Mouse (Mus musculus) layer of hippocampus, postnatal 25 days (tissue): ENCODE measurements around the gene Adh5. TPM values are rescaled to one million over a fixed set of nuclear protein-coding genes. Genes with fewer than 3 reads are reported as not detected.

ENCODE experiments used
- DNase-seq, 2 experiments: peaks; one replicate each; pipeline ENCODE4 v3.0.0; 2022; ENCODE audit warnings: mixed read lengths in 2 of 2, low spot score in 1 of 2; ENCODE audit errors: extremely low spot score in 1 of 2
- total RNA-seq, 2 experiments: library from RNA; stranded (reverse); gene quantifications; 2 replicates each; pipeline ENCODE4 v1.2.3; 2021

Gene Adh5
- 10 to 100 TPM; 71.0 to 76.7 TPM for total RNA-seq

DNA sequence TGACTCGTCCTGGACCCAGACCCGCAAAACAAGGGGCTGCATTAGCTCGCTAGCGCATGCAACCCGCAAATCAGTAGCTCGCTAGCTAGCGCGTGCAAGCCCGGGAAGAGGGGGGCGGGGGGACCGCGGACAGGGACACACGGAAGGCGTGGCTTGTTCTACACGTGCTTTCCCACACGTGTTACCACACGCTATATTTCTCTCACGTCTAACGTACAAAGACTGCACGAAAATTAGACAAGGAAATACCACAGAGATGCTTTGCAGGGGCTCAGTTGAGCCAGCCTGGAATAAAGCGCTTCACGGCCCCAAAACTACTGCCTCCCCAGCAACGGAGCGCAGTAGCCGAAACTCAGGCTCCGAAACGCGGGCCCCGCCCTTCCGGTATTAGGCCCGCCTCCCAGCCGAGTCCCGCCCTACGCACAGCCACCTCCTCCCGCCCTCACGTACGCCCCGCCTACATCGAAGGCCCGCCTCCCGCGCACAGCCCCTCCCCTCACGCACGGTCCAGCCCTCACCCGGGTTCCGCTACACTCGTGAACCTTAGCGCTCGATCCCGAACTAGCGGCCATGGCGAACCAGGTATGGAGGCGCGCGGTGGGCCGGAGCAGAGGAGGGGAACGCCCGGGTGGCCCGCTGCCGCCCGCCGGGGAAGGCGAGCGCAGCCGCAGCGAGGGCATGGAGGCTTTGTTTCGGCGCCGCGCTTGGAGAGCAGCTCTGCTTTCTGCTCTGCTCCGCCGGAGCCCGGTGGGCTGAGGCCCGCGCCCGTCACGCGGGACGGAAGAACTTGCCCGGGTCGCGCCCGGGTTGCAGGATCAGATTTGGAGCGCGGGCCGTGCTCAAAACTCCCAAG is at the start of gene Adh5:
Gene Adh5 (plus strand): TSS at position 482 of the 853 bp plus-strand sequence.
- peak; percentile 68 to 74 for DNase-seq

DNA sequence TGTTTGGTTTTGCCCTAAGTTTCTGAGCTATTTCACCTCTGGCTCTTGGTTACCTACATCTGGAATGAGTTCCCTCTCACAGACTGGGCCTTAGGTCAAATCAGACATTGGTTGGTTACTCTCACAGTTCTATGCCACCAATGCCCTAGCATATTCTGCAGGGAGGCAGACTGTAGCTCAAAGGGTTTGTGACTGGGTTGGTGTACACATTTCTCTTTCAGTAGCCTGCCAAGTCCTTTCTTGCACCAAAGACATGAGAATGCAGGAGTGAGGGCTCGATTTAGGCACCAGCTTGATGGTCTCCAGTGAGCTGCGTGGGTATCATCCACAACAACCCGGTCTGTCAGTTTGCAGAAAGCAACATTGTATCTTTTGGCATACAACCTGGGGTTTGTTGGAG is 38.0 kb upstream of the Adh5 start:
- DNase-seq = no peak

DNA sequence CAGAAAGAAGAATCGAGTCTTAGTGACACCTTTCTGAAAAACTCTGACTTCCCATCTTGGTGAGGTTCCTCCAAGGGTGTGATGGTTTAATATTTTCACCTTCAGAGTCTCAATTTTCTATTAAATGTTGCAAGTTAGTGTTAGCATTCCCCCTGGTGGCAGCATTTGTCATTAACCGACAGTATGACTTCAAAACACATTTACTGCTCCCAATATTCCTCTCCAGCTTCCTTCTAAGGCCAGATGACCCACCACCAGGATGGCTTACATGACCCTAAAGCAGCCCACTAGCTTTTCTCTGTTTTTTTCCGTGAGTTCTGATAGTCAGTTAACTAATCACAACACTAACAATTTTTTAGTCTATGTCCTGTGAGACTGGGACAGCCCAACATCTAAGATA is 37.6 kb upstream of the Adh5 start:
- DNase-seq = peak; percentile 22 to 68

DNA sequence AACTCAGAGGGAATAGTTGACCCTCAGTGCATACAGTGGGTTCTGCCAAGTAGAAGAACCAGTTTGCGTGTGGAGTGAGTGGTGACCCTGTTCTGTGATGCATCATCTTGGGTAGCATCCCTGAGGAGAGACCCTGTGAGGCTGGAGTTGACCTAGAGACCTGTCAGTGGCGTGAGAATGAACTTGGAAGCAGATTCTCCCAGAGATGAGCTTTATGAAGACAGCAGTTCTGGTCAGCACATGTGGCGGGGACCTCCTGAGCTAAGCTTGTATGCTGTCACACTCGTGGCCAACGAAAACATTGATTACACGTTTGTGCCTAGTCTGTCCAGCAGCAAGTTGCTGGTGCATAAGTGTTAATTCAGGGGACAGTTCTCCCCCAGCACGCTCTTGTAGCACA is 37.1 kb upstream of the Adh5 start:
- DNase-seq = no peak

DNA sequence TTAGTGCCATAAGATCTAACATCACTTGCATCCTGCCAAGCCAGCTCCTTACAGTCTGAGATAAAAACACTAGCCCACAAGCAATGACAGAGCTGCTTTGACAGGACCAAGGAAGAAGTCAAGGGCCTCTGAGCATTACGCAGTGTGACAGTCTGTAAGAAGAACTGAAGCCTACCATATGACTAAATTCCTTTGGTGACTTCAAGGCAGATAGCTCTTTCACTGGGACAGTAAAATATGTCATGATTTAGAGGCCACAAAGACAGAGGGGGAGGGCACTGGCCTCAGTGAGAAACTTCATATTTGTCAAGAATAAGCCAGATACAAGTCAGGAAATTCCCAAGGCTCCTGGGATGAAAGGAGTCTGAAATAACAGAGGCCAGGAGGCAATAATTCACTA is 35.0 kb upstream of the Adh5 start:
- no peak for DNase-seq

DNA sequence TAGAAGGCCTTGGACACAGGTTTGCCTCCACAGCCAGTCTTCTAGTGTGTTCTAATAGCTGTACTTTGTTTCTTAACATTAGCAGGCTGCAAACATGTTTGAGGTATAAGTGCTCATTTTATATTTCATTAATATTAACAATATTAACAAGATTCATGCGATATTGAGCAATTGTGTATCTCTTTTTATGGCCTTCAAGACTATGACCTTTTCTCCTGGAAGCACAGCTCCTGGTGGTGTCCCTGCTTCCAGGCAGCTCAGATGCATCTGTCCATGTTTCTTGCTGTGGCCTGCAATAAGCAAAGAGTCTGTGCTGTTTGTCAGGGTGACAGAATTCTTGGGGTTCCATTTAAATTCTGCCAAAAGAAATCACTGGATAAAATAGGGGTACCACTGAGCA is 33.3 kb upstream of the Adh5 start:
- no peak for DNase-seq

GRCm38 (mm10) chr3:138410211-138410610 is 32.7 kb upstream of the Adh5 start:
- no peak for DNase-seq

DNA sequence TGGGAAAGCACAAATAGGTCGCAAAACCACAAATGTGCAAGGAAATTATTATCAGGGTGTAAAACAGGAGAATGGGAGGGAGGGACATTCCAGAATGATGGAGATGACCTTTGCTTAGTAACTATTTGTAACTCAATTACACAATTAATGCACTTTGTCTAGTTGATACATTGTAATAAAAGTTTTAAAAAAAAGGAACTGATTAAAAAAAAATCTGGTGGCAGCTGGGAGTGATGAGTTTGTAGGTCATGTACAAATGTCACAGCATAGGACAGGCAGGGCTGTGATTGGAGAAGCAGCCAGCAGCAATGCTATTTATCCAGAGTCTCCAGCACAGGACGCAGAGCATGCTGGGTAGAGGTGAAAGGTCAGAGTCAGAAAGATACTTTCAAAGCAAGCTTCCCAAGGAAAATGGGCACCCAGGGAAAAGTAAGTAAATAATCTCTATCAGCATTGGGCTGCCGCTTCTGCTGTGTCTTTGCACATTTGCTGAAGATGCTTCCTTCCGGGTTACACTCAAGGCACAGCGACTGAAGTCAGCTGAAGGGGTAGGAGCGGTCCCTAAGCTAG is 27.7 kb upstream of the Adh5 start, which contains the start of gene Adh4:
Gene Adh4 (plus strand): TSS at position 346 of the 570 bp plus-strand sequence.
- DNase-seq = no peak

DNA sequence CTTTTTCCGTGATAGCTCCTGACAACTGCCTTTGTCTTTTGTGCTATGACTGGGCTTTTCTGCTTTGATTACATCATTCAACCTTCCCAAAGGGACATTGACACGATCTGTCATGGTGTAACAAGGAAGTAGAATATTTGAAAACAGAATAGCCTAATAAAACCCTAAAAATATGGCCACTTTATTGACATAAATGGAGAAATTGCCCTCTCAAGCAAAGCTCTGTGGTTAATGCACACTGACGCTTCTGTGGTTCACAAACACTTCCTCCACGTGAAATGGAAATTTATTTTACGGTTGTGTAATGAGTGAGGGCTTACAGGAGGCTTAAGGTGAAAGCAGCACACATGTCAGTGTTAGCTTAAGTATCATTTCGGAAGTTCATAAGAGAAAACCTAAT is 23.5 kb upstream of the Adh5 start:
- DNase-seq = no peak

DNA sequence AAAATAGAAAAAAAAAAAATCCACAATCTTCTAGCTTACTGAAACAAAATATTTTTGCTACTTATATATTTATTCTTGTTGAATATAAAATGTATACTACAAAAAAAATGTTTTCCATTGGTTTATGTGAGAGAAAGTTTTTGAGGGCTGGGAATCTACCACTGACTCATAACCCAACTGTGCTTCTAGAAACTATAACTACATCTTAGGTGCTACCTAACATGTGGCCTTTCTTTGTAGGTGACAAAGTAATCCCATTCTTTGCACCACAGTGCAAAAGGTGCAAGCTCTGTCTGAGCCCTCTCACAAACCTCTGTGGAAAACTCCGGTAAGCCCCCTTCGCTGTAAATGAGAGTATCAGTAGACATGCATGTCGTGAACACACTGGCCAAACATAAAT is 22.5 kb upstream of the Adh5 start:
- no peak for DNase-seq

DNA sequence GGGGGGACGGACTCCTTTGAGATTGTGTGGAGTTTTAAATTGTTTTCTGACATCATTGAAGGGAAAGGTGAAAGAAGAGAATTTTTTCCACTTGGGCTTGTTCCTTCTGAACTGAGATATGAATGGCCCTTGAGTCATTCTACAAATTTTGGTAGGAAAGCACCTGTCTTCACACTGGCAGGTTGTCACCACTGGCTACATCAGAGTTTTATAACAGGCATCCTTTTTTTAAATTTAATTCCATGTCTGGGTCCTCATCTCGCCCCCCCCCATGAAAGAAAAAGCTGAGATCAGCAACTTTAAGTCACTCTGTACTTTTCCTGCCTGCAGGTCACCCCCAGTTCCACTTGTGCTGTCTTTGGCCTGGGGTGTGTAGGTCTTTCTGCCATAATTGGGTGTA is 19.2 kb upstream of the Adh5 start:
- DNase-seq = no peak

DNA sequence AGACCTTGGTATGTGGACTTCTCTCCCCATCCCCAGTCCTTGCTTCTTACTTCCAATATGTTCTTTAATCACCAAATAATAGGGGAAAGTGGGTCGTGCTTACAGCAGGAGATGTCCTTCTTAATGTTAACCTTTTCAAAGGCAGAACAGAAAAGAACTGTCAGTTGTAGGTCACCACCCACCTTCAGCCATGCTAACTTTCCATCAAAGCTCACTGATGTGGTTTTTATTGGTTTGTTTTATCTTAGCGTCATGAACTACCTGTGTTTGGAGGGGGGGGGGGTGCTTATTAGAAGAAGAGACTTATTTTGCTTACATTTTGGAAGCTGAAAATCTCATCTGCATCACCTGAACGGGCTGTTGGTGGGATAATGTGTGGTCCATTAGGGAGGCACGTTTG is 18.6 kb upstream of the Adh5 start:
- DNase-seq = no peak

GRCm38 (mm10) chr3:138430360-138430976 is 12.4 kb upstream of the Adh5 start:
- DNase-seq = no peak

DNA sequence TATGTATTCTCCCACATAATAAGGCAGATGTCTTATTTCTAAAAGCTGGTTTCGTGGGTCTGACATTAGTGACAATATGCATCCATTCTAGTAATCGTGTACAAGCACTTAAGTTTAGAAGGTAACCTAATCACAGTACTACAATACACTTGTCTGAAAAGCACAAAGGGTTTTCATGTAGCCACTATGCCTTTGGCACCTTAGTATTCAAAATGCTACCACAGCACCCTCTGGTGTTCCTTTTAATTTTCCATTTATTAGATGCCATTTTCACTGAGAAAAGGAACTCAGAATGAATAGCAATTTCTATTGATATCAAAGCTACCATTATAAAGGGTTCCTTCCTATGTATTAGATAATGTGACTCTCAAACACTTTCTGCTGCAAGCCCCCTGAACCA is 11.1 kb upstream of the Adh5 start:
- DNase-seq = no peak

DNA sequence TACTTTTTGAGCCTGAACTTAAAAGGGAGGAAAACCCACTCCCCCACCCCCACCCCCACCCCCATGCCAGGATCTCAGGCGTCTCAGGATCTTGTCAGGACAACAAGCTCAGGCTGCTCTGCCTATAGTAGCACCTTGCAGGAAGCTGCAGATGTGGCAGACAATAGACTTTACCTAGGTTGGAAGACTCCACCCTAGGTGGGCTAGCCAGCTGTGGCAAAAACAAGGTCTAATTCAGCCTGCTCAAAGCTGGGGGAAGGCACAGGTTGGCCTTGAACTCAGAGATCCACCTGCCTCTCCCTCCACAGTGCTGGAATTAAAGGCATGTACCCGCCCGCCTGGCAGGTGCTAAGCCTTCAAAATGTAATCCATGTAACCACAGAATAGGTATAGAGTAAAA is 4.2 kb upstream of the Adh5 start:
- no peak for DNase-seq

GRCm38 (mm10) chr3:138442203-138442602 is 690 bp upstream of the Adh5 start:
- no peak for DNase-seq

- DNase-seq = no peak
These were observed 525 bp downstream of the Adh5 start for GRCm38 (mm10) chr3:138443465-138443771.

GRCm38 (mm10) chr3:138448077-138448860 is 5.4 kb downstream of the Adh5 start:
- no peak for DNase-seq

DNA sequence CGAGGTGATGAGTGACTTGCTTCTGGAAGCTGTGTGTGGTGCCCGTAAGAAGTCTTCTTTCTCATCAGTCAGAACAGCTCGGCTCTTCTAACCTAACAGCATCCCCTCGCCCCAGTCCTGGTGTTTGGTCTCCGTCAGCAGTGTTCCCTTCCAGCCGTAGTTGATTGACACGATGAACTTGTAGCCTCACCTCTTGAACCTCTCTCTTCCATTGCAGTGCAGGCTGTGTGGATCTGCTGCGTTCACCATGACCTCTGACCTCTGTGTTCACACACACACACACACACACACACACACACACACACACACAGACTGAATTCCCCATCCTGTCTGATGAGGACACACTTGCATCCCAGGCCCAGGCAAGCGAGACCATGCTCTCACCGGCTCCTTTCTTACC is 9.3 kb downstream of the Adh5 start:
- DNase-seq = no peak

DNA sequence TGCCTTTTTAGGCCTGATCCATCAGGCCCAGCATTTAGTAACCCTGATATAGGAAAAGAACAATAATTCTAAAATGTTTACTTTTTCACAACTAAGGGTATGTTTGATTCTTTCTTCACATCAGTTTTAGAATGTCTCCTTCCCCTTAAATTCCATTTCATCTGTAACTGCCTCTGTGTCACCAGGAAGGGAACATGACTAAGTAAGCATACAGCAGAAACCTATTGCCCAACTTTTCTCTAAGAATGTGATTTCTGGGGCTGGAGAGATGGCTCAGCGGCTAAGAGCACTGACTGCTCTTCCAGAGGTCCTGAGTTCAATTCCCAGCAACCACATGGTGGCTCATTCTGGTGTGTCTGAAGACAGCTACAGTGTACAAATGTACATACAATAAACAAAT is 11.3 kb downstream of the Adh5 start:
- DNase-seq = no peak
